Mouse (Mus musculus) layer of hippocampus, postnatal 36 days (tissue): ENCODE measurements around the gene Olfr904. TPM values are rescaled to one million over a fixed set of nuclear protein-coding genes. Genes with fewer than 3 reads are reported as not detected.
"Not testable (repeated sequence)": the region's sequence is repeated elsewhere in the genome, so short reads cannot be mapped to it uniquely, and the experiment has no call there.

Experiments used
- DNase-seq, 2 experiments: peaks; one replicate each; pipeline ENCODE4 v3.0.0; 2022
- total RNA-seq, 2 experiments: library from RNA; stranded (reverse); gene quantifications; 2 replicates each; pipeline ENCODE4 v1.2.3; 2021

The Olfr904 gene
- total RNA-seq, result not detected

GRCm38 (mm10) chr9:38462844-38463243, at the start of gene Olfr904:
Olfr904 (plus strand) TSS chr9:38463144.
- DNase-seq, result no peak

GRCm38 (mm10) chr9:38413502-38413901, 49.4 kb upstream of the Olfr904 start:
- DNase-seq, result not testable (repeated sequence)

- DNase-seq, result no peak
Measured at GRCm38 (mm10) chr9:38423801-38424200, 39.1 kb upstream of the Olfr904 start.

DNA sequence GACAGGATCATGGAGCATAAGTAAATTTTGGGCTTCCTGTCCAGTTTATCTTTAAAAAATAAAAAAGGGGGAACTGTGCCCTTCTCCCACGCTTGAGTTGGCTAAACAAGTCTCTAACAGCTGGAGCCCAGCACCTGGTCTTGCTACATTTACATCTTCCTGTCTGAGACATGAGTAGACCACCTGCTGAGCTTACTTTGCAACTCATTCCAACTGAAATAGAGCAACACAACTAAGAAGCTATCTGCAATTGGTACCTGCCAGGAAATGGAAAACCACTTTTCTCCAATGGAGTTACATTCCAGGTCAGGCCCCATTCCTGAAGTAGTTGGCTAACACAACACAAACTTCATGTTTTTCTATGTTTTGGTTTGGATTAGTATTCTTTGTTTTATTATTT, 35.9 kb upstream of the Olfr904 start:
- DNase-seq, result no peak

- DNase-seq, result no peak
Measured at GRCm38 (mm10) chr9:38429155-38429554, 33.8 kb upstream of the Olfr904 start, which contains the start of gene Olfr901. Olfr901 (plus strand) TSS chr9:38429455.

DNA sequence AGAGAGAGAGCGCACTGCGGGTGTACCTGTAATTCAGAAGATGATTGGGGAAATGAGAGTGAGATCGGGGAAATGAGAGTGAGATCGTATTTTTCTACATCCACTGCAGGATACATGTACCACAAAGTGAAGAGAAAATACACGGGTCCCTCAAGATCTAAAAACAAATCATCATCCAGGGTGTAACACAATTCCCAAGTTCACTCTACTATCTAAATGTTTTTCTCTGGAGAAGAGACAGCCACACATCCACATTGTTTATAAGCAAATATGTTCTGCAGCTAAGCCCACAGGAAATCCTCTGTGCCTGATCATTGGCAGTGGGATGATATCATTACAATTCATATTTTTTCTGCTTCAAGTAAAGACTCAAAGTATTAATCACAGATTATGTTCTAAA, 15.6 kb upstream of the Olfr904 start, which contains the start of gene Olfr902:
TSS of gene Olfr902 (plus strand) at position 301 of the 400 bp plus-strand sequence.
- no peak for DNase-seq

DNA sequence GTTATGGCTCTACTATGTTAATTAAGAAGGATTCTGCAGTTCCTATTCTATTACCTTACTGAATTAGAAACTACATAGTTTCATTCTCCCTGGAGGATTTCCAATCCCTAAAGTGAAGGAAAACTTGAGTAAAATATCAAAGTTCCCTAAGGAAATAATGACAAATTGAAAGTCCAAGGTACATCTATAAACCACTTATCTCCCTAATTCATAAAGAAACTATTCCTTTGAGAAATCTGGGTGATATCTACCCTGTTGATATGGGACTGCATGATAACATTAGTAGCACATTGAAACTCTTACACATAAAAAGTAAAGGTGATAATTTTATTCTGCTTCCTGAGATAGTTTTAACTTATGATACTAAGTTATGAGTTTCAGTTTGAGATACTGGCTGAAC, 7.9 kb downstream of the Olfr904 start, which contains the start of gene Olfr905:
TSS of gene Olfr905 (plus strand) at position 301 of the 400 bp plus-strand sequence.
- DNase-seq, result no peak

DNA sequence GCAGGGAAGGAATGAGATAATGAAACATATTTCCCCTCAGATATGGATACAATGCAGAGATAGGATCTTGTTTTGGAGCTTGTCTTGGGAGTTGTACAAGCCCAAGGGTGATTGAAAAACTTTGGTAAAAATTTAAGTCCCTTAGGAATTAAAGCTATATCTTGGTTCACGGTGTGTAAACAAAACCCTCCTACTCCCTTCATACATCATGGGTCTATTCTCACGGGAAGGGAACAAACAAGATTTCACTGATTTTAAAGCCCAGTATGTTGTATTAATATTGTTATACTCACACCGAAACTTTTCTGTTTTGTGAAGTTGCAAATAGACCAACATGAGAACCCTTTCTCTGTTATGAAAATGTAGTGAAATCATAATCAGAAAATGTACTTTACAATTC, 23.8 kb downstream of the Olfr904 start, which contains the start of gene Olfr906:
TSS of gene Olfr906 (plus strand) at position 301 of the 400 bp plus-strand sequence.
- no peak for DNase-seq

- DNase-seq, result no peak
Measured at GRCm38 (mm10) chr9:38495501-38495900, 32.6 kb downstream of the Olfr904 start, which contains the start of gene Olfr907. Olfr907 (plus strand) TSS chr9:38495801.

DNA sequence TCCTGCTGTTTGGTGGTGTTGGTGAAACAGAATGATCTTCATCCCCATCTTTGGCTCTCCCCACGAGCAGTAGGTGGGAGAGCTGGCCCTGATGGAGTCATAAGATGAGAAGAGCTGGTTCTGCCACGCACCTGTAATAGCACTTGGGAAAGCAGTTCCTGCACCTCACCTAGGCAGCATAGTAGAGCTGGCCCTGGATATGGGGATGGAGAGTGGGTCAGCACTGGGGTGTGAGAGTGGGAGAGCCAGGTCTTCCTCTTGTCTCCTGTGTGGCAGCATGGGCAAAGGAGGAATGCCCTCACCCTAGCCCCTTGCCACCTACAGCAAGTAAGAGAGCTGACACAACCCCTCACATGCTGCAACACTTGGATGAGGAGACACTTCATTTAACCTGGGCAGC, 49.4 kb downstream of the Olfr904 start:
- DNase-seq, result no peak

Other genes with a start within 250 kb of the Olfr904 start
- not detected for gene Olfr894, start 245.1 kb upstream of the Olfr904 start, total RNA-seq
- not detected for gene Olfr143, start 210.4 kb upstream of the Olfr904 start, total RNA-seq
- not detected for gene Olfr895, start 195.3 kb upstream of the Olfr904 start, total RNA-seq
- not detected for gene Olfr896-ps1, start 172.0 kb upstream of the Olfr904 start, total RNA-seq
- gene Olfr25, start 134.1 kb upstream of the Olfr904 start, total RNA-seq, result not detected
- not detected for gene Olfr898, start 114.7 kb upstream of the Olfr904 start, total RNA-seq
- not detected for gene Olfr250, start 96.2 kb upstream of the Olfr904 start, total RNA-seq
- gene Olfr251, start 86.1 kb upstream of the Olfr904 start, total RNA-seq, result not detected
- gene Olfr147, start 61.4 kb upstream of the Olfr904 start, total RNA-seq, result not detected
- not detected for gene Olfr901, start 33.7 kb upstream of the Olfr904 start, total RNA-seq
- not detected for gene Olfr902, start 15.5 kb upstream of the Olfr904 start, total RNA-seq
- not detected for gene Olfr905, start 8.0 kb downstream of the Olfr904 start, total RNA-seq
- not detected for gene Olfr906, start 23.9 kb downstream of the Olfr904 start, total RNA-seq
- not detected for gene Olfr907, start 32.7 kb downstream of the Olfr904 start, total RNA-seq
- gene Olfr911-ps1, start 58.4 kb downstream of the Olfr904 start, total RNA-seq, result not detected
- not detected for gene Olfr910, start 74.7 kb downstream of the Olfr904 start, total RNA-seq
- not detected for gene Olfr912, start 117.0 kb downstream of the Olfr904 start, total RNA-seq
- not detected for gene Olfr913, start 129.6 kb downstream of the Olfr904 start, total RNA-seq
- not detected for gene Olfr914, start 142.0 kb downstream of the Olfr904 start, total RNA-seq
- gene Olfr916, start 196.7 kb downstream of the Olfr904 start, total RNA-seq, result not detected
- gene Olfr917, start 202.7 kb downstream of the Olfr904 start, total RNA-seq, result not detected
- not detected for gene Olfr918, start 211.5 kb downstream of the Olfr904 start, total RNA-seq
- not detected for gene Olfr919, start 240.5 kb downstream of the Olfr904 start, total RNA-seq